Mouse (Mus musculus) embryonic facial prominence, embryonic 11.5 days (tissue): ENCODE data around the gene Rfpl4. TPM values are rescaled to one million over a fixed set of nuclear protein-coding genes. Genes with fewer than 3 reads are reported as not detected.
"Not testable (repeated sequence)": the region's sequence is repeated elsewhere in the genome, so short reads cannot be mapped to it uniquely, and the experiment has no call there.

Experiments
- ATAC-seq: fragments of 200-750 bp; cut with Nextera tagmentation; replicated peaks from 2 replicates; pipeline ENCODE4 v1.8.0; 2017; ENCODE audit warnings: low read depth; ENCODE audit not compliant: insufficient number of reproducible peaks, low FRiP score, low TSS enrichment
- DNase-seq: peaks from one replicate; pipeline ENCODE4 v3.0.0-alpha.2; 2015; ENCODE audit warnings: low spot score
- H3K27ac ChIP-seq: fragments of 300-500 bp; sonication (generic); replicated peaks from 2 replicates; pipeline ENCODE4 v1.5.1; 2014; ENCODE audit warnings: mild to moderate bottlenecking, low read depth, low read length, control low read depth
- H3K27me3 ChIP-seq: fragments of 300-500 bp; sonication (generic); 2 replicates; pipeline ENCODE4 v1.6.1; 2014; ENCODE audit warnings: mild to moderate bottlenecking, low read length, moderate library complexity, mixed read lengths; ENCODE audit not compliant: control insufficient read depth, insufficient read depth
- H3K36me3 ChIP-seq: fragments of 300-500 bp; sonication (generic); replicated peaks from 2 replicates; pipeline ENCODE4 v1.6.1; 2014; ENCODE audit warnings: low read depth, mild to moderate bottlenecking, low read length, moderate library complexity, mixed read lengths; ENCODE audit not compliant: control insufficient read depth, insufficient read depth
- H3K4me1 ChIP-seq: fragments of 300-500 bp; sonication (generic); 2 replicates; pipeline ENCODE4 v1.6.1; 2014; ENCODE audit warnings: low read length, mixed read lengths; ENCODE audit not compliant: control insufficient read depth, insufficient read depth
- H3K4me2 ChIP-seq: fragments of 300-500 bp; sonication (generic); 2 replicates; pipeline ENCODE4 v1.6.1; 2014; ENCODE audit warnings: low read depth, mild to moderate bottlenecking, control low read depth, low read length, moderate library complexity
- H3K4me3 ChIP-seq: fragments of 300-500 bp; sonication (generic); 2 replicates; pipeline ENCODE4 v1.5.1; 2014; ENCODE audit warnings: low read depth, low read length, control low read depth
- H3K9ac ChIP-seq: fragments of 300-500 bp; sonication (generic); replicated peaks from 2 replicates; pipeline ENCODE4 v1.6.1; 2014; ENCODE audit warnings: mild to moderate bottlenecking, control low read depth, low read length
- H3K9me3 ChIP-seq: fragments of 300-500 bp; sonication (generic); replicated peaks from 2 replicates; pipeline ENCODE4 v1.6.1; 2016; ENCODE audit warnings: mild to moderate bottlenecking, low read length, inconsistent platforms, mixed read lengths; ENCODE audit not compliant: control insufficient read depth
- WGBS: fragments of 180-500 bp; shearing (Covaris S2); extraction: QIAGEN DNeasy Blood & Tissue Kit; methylation state at CpG from one replicate; pipeline ENCODE4 v1.1.7; 2014; 5-methylcytosine and 5-hydroxymethylcytosine counted together
- polyA plus RNA-seq: library from polyadenylated mRNA; unstranded; fragments of >200 nt; fragmentation: Nextera tagmentation; extraction: Ambion mirVana; gene quantifications from 2 replicates; pipeline ENCODE4 v1.2.1, GENCODE M21; 2014

Gene Rfpl4
- polyA plus RNA-seq = not detected in 2 replicates

GRCm38 (mm10) chr7:5116850-5117249 is at the start of gene Rfpl4:
Rfpl4 (minus strand) TSS chr7:5116950.
- DNase-seq = no peak
- Histone ChIP-seq H3K36me3 (no peaks in the 10 kb centered on the region), H3K27ac (no peak within 1 kb of the TSS), H3K27me3 (no peaks in the 10 kb centered on the region), H3K9me3 (no peaks in the 10 kb centered on the region), H3K9ac (no peak within 1 kb of the TSS), H3K4me1 (no peaks in the 10 kb centered on the region), H3K4me2 (no peak within 1 kb of the TSS), H3K4me3 (no peak within 1 kb of the TSS)
- 88% methylated on average over 3 of the region's 3 CpGs for WGBS
- no peak for ATAC-seq

GRCm38 (mm10) chr7:5149570-5149969 is 32.8 kb upstream of the Rfpl4 start, which contains the start of gene Vmn1r55:
Vmn1r55 (minus strand) TSS chr7:5149670.
- not testable (repeated sequence) for H3K9me3 ChIP-seq, ATAC-seq, H3K4me2 ChIP-seq, H3K36me3 ChIP-seq, H3K4me1 ChIP-seq, H3K4me3 ChIP-seq, DNase-seq, H3K27ac ChIP-seq, H3K27me3 ChIP-seq, H3K9ac ChIP-seq

- no peak within 1 kb of the TSS for H3K27ac ChIP-seq
Observed at GRCm38 (mm10) chr7:5125549-5126406, 9.0 kb upstream of the Rfpl4 start, which contains the start of gene Rasl2-9. Rasl2-9 (minus strand) TSS chr7:5125950.

GRCm38 (mm10) chr7:5125078-5125477 is 8.3 kb upstream of the Rfpl4 start:
- DNase-seq (no peak), ATAC-seq (no peak)
- H3K4me1 ChIP-seq = no peaks in the 10 kb centered on the region
- H3K9ac ChIP-seq = no peak overlapping the region
- 90% methylated on average over 8 of the region's 8 CpGs for WGBS
- H3K36me3 ChIP-seq = no peaks in the 10 kb centered on the region
- no peaks in the 10 kb centered on the region for H3K9me3 ChIP-seq
- H3K27ac ChIP-seq = no peak overlapping the region
- no peaks in the 10 kb centered on the region for H3K27me3 ChIP-seq
- no peak overlapping the region for H3K4me2 ChIP-seq
- H3K4me3 ChIP-seq = no peak overlapping the region

More at GRCm38 (mm10) chr7:5125549-5126406, 9.0 kb upstream of the Rfpl4 start, which contains the start of gene Rasl2-9:
- Histone ChIP-seq H3K4me2 (peak within 1 kb of the TSS; percentile 46), H3K27me3 (no peaks in the 10 kb centered on the region), H3K9ac (peak within 1 kb of the TSS; percentile 32; the same call in 1 of the 2 replicates), H3K4me1 (no peaks in the 10 kb centered on the region), H3K4me3 (peak within 1 kb of the TSS; percentile 19), H3K9me3 (no peaks in the 10 kb centered on the region), H3K36me3 (no peaks in the 10 kb centered on the region)
- ATAC-seq (0 out of 2 replicates have a peak, but pooled peaks have one; percentile 39), DNase-seq (peak; percentile 73)
- 18% methylated on average over 42 of the region's 42 CpGs for WGBS

- DNase-seq (no peak), ATAC-seq (no peak)
- no peaks in the 10 kb centered on the region for H3K27me3 ChIP-seq
- H3K36me3 ChIP-seq = no peaks in the 10 kb centered on the region
- H3K4me1 ChIP-seq = no peaks in the 10 kb centered on the region
- 54% methylated on average over 3 of the region's 3 CpGs for WGBS
- no peak overlapping the region for H3K27ac ChIP-seq
- H3K4me3 ChIP-seq = no peak overlapping the region
- H3K9ac ChIP-seq = no peak overlapping the region
- H3K4me2 ChIP-seq = no peak overlapping the region
- H3K9me3 ChIP-seq = no peaks in the 10 kb centered on the region
Observed at GRCm38 (mm10) chr7:5112701-5113100, 4.0 kb downstream of the Rfpl4 start.

GRCm38 (mm10) chr7:5109301-5109700 is 7.4 kb downstream of the Rfpl4 start:
- Histone ChIP-seq H3K9ac (no peak overlapping the region), H3K4me3 (no peak overlapping the region), H3K4me1 (no peaks in the 10 kb centered on the region), H3K27ac (no peak overlapping the region), H3K36me3 (no peaks in the 10 kb centered on the region), H3K9me3 (no peaks in the 10 kb centered on the region), H3K27me3 (no peaks in the 10 kb centered on the region), H3K4me2 (no peak overlapping the region)
- ATAC-seq (no peak), DNase-seq (no peak)
- WGBS = 84% methylated on average over 8 of the region's 8 CpGs

GRCm38 (mm10) chr7:5108272-5108671 is 8.5 kb downstream of the Rfpl4 start:
- no peak for DNase-seq
- Histone ChIP-seq H3K9ac (no peak overlapping the region), H3K4me1 (no peaks in the 10 kb centered on the region), H3K9me3 (no peaks in the 10 kb centered on the region), H3K27ac (no peak overlapping the region), H3K36me3 (no peaks in the 10 kb centered on the region), H3K27me3 (no peaks in the 10 kb centered on the region), H3K4me3 (no peak overlapping the region), H3K4me2 (no peak overlapping the region)
- no peak for ATAC-seq
- 79% methylated on average over 4 of the region's 4 CpGs for WGBS

GRCm38 (mm10) chr7:5102564-5102963 is 14.2 kb downstream of the Rfpl4 start:
- Histone ChIP-seq H3K4me1 (no peaks in the 10 kb centered on the region), H3K27ac (no peak overlapping the region), H3K9ac (no peak overlapping the region), H3K4me2 (no peak overlapping the region), H3K36me3 (no peaks in the 10 kb centered on the region; the same call in 1 of the 2 replicates), H3K4me3 (no peak overlapping the region), H3K27me3 (no peaks in the 10 kb centered on the region), H3K9me3 (no peaks in the 10 kb centered on the region)
- DNase-seq (no peak), ATAC-seq (no peak)
- 83% methylated on average over 2 of the region's 2 CpGs for WGBS
